Mouse (Mus musculus) liver, embryonic 12.5 days (tissue): Measurements from ENCODE around the gene Scrn2. TPM values are rescaled to one million over a fixed set of nuclear protein-coding genes. Genes with fewer than 3 reads are reported as not detected.

Source experiments
- ATAC-seq: fragments of 200-750 bp; cut with Nextera tagmentation; 2 replicates; pipeline ENCODE4 v1.8.0; 2017; ENCODE audit warnings: moderate number of reproducible peaks, mild to moderate bottlenecking, moderate library complexity
- H3K27ac ChIP-seq: fragments of 300-500 bp; sonication (generic); 2 replicates; pipeline ENCODE4 v1.5.1; 2016; ENCODE audit warnings: mild to moderate bottlenecking
- H3K27me3 ChIP-seq: fragments of 300-500 bp; sonication (generic); replicated peaks from 2 replicates; pipeline ENCODE4 v1.6.1; 2016; ENCODE audit warnings: mild to moderate bottlenecking, moderate library complexity
- H3K36me3 ChIP-seq: fragments of 300-500 bp; sonication (generic); 2 replicates; pipeline ENCODE4 v1.6.1; 2016; ENCODE audit warnings: mild to moderate bottlenecking, moderate library complexity
- H3K4me1 ChIP-seq: fragments of 300-500 bp; sonication (generic); 2 replicates; pipeline ENCODE4 v1.6.1; 2016
- H3K4me2 ChIP-seq: fragments of 300-500 bp; sonication (generic); 2 replicates; pipeline ENCODE4 v1.6.1; 2016; ENCODE audit warnings: mild to moderate bottlenecking, moderate library complexity
- H3K4me3 ChIP-seq: fragments of 300-500 bp; sonication (generic); 2 replicates; pipeline ENCODE4 v1.5.1; 2016; ENCODE audit warnings: mild to moderate bottlenecking, moderate library complexity
- H3K9ac ChIP-seq: fragments of 300-500 bp; sonication (generic); 2 replicates; pipeline ENCODE4 v1.6.1; 2016; ENCODE audit warnings: mild to moderate bottlenecking, moderate library complexity
- H3K9me3 ChIP-seq: fragments of 300-500 bp; sonication (generic); replicated peaks from 2 replicates; pipeline ENCODE4 v1.6.1; 2016; ENCODE audit warnings: mild to moderate bottlenecking, moderate library complexity
- WGBS: fragments of 180-500 bp; shearing (Covaris S2); methylation state at CpG from one replicate; pipeline ENCODE4 v1.1.7; 2016; ENCODE audit not compliant: insufficient replicate concordance; 5-methylcytosine and 5-hydroxymethylcytosine counted together
- polyA plus RNA-seq: library from polyadenylated mRNA; unstranded; fragments of >200 nt; fragmentation: Nextera tagmentation; extraction: Ambion mirVana; gene quantifications from 2 replicates; pipeline ENCODE4 v1.2.1, GENCODE M21; 2016

Scrn2 gene
- polyA plus RNA-seq, 1 experiment from 2014 or later, result 11.0 TPM

GRCm38 (mm10) chr11:97041022-97041899 is 11.5 kb downstream of the Scrn2 start, which contains the start of the genes Lrrc46 and Mrpl10:
Gene Lrrc46, minus strand, starts transcription at chr11:97041407.
Gene Mrpl10, plus strand, starts transcription at chr11:97041560.
- 2% methylated on average over 47 of the region's 48 CpGs for WGBS
- Histone ChIP-seq H3K4me2 (peak within 1 kb of the TSS; percentile 91), H3K9ac (peak within 1 kb of the TSS; percentile 85), H3K36me3 (peaks cover 29% of the 10 kb centered on the region), H3K4me1 (peaks cover 27% of the 10 kb centered on the region), H3K4me3 (peak within 1 kb of the TSS; percentile 90), H3K9me3 (no peaks in the 10 kb centered on the region), H3K27ac (peak within 1 kb of the TSS; percentile 80), H3K27me3 (no peaks in the 10 kb centered on the region)
- ATAC-seq, result peak; percentile 85

GRCm38 (mm10) chr11:97044902-97045301 is 15.2 kb downstream of the Scrn2 start:
- H3K4me2 ChIP-seq, result no peak overlapping the region
- H3K4me3 ChIP-seq, result no peak overlapping the region
- H3K9me3 ChIP-seq, result no peaks in the 10 kb centered on the region
- H3K9ac ChIP-seq, result no peak overlapping the region
- no peak overlapping the region for H3K27ac ChIP-seq
- peaks cover 28% of the 10 kb centered on the region for H3K4me1 ChIP-seq
- WGBS, result 81% methylated on average over 8 of the region's 8 CpGs
- no peak for ATAC-seq
- peaks cover 51% of the 10 kb centered on the region for H3K36me3 ChIP-seq
- no peaks in the 10 kb centered on the region for H3K27me3 ChIP-seq

- Histone ChIP-seq H3K36me3 (peaks cover 51% of the 10 kb centered on the region), H3K9me3 (no peaks in the 10 kb centered on the region), H3K4me3 (no peak overlapping the region), H3K9ac (no peak overlapping the region), H3K4me2 (no peak overlapping the region), H3K27me3 (no peaks in the 10 kb centered on the region), H3K4me1 (peaks cover 30% of the 10 kb centered on the region), H3K27ac (no peak overlapping the region)
- WGBS, result 75% methylated on average over 7 of the region's 7 CpGs
- ATAC-seq, result no peak
Measured at GRCm38 (mm10) chr11:97045861-97046260, 16.1 kb downstream of the Scrn2 start.

DNA sequence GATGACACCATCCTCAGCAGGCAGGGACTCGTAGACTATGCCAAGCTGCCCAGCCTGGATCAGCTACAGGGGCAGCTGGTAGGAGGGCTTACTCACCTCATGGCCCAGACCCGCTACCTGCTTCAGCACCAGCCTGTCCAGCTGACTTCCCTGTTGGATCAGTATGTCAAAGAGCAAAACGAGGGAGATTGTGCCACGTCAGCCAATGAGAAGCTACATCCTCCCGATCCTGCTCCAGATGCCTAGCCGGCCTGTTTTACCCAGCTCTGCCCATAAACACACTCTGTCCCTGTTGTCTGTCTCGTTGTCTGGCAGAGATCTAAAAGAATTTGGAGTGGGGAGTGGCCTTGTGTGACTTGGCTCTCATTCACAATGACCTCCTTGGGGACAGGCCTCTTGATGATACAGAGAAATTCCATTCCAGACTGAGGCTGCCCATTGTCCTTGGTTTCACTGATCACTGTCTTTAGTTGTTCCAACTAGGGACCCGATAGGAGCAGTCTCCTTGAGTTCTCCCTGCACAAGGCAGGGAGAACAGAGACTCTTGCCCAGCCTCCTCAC is 18.4 kb downstream of the Scrn2 start:
- H3K27ac ChIP-seq, result no peak overlapping the region
- H3K4me3 ChIP-seq, result no peak overlapping the region
- no peak for ATAC-seq
- H3K4me2 ChIP-seq, result no peak overlapping the region
- 80% methylated on average over 8 of the region's 8 CpGs for WGBS
- H3K36me3 ChIP-seq, result peaks cover 55% of the 10 kb centered on the region
- no peaks in the 10 kb centered on the region for H3K27me3 ChIP-seq
- peaks cover 33% of the 10 kb centered on the region for H3K4me1 ChIP-seq
- H3K9ac ChIP-seq, result no peak overlapping the region
- no peaks in the 10 kb centered on the region for H3K9me3 ChIP-seq

- peaks cover 53% of the 10 kb centered on the region for H3K36me3 ChIP-seq
- no peak overlapping the region for H3K4me3 ChIP-seq
- no peak for ATAC-seq
- no peaks in the 10 kb centered on the region for H3K9me3 ChIP-seq
- H3K4me2 ChIP-seq, result no peak overlapping the region
- H3K27ac ChIP-seq, result no peak overlapping the region
- peaks cover 30% of the 10 kb centered on the region for H3K4me1 ChIP-seq
- H3K27me3 ChIP-seq, result no peaks in the 10 kb centered on the region
- H3K9ac ChIP-seq, result 0 out of 2 replicates have a peak overlapping the region, but pooled peaks have one; percentile 83
- 81% methylated on average over 6 of the region's 6 CpGs for WGBS
Measured at GRCm38 (mm10) chr11:97049492-97050085, 19.9 kb downstream of the Scrn2 start.

GRCm38 (mm10) chr11:97050216-97050943 is 20.6 kb downstream of the Scrn2 start, which contains the start of gene Osbpl7:
Gene Osbpl7, plus strand, starts transcription at chr11:97050628.
- Histone ChIP-seq H3K27ac (peak within 1 kb of the TSS; percentile 74), H3K4me1 (peaks cover 30% of the 10 kb centered on the region), H3K9ac (peak within 1 kb of the TSS; percentile 83), H3K4me2 (peak within 1 kb of the TSS; percentile 81), H3K4me3 (peak within 1 kb of the TSS; percentile 69), H3K9me3 (no peaks in the 10 kb centered on the region), H3K36me3 (peaks cover 53% of the 10 kb centered on the region), H3K27me3 (no peaks in the 10 kb centered on the region)
- ATAC-seq, result peak; percentile 56
- 6% methylated on average over 18 of the region's 18 CpGs for WGBS

DNA sequence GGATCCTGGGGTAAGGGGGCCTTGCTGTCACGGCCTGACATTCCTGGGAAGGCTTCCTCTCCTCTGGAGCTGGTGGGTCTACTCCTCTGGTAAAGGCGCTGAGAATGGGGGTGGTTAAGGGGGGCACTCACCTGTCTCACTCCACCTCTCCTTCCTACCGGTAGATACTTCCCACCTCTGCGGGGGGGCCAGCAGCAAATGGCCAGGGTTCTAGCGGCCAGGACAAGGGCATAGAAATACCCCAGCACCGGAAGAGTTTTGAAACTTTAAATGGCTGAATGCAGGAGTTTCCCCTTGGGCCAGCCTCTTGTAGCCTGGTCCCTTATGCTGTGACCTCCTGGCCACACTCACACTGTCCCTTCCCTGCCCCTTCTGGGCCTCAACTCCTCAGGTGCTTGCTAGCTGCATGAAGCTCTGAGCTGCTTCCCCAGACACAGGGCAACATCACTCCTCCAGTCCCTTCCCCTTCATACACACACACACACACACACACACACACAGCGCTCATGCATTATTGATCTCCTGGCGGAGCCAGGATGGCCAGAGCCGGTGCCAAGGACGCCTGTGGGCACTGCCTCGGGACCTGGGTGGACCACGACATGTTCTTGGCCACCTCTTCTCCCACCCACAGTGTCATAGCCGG is 21.3 kb downstream of the Scrn2 start:
- peak overlapping the region; percentile 69 for H3K4me3 ChIP-seq
- ATAC-seq, result peak; percentile 28; the same call in 1 of the 2 replicates
- peaks cover 54% of the 10 kb centered on the region for H3K36me3 ChIP-seq
- no peaks in the 10 kb centered on the region for H3K9me3 ChIP-seq
- peaks cover 30% of the 10 kb centered on the region for H3K4me1 ChIP-seq
- peak overlapping the region; percentile 81 for H3K4me2 ChIP-seq
- no peaks in the 10 kb centered on the region for H3K27me3 ChIP-seq
- H3K27ac ChIP-seq, result peak overlapping the region; percentile 74
- 16% methylated on average over 13 of the region's 13 CpGs for whole genome bisulfite sequencing
- peak overlapping the region; percentile 83 for H3K9ac ChIP-seq

- H3K4me1 ChIP-seq, result peaks cover 30% of the 10 kb centered on the region
- no peaks in the 10 kb centered on the region for H3K27me3 ChIP-seq
- H3K4me2 ChIP-seq, result peak overlapping the region; percentile 81
- ATAC-seq, result peak; percentile 74
- WGBS, result 15% methylated on average over 11 of the region's 11 CpGs
- peak overlapping the region; percentile 83 for H3K9ac ChIP-seq
- H3K4me3 ChIP-seq, result peak overlapping the region; percentile 69
- H3K9me3 ChIP-seq, result no peaks in the 10 kb centered on the region
- H3K27ac ChIP-seq, result peak overlapping the region; percentile 74; the same call in 1 of the 2 replicates
- H3K36me3 ChIP-seq, result peaks cover 57% of the 10 kb centered on the region
Measured at GRCm38 (mm10) chr11:97052219-97052646, 22.5 kb downstream of the Scrn2 start.

GRCm38 (mm10) chr11:97063274-97063920 is 33.7 kb downstream of the Scrn2 start:
- H3K27me3 ChIP-seq, result no peaks in the 10 kb centered on the region
- H3K36me3 ChIP-seq, result peaks cover 62% of the 10 kb centered on the region
- ATAC-seq, result no peak
- 61% methylated on average over 9 of the region's 9 CpGs for WGBS
- H3K9ac ChIP-seq, result no peak overlapping the region
- H3K4me1 ChIP-seq, result peaks cover 6% of the 10 kb centered on the region
- H3K4me3 ChIP-seq, result no peak overlapping the region
- no peak overlapping the region for H3K27ac ChIP-seq
- no peak overlapping the region for H3K4me2 ChIP-seq
- H3K9me3 ChIP-seq, result no peaks in the 10 kb centered on the region

DNA sequence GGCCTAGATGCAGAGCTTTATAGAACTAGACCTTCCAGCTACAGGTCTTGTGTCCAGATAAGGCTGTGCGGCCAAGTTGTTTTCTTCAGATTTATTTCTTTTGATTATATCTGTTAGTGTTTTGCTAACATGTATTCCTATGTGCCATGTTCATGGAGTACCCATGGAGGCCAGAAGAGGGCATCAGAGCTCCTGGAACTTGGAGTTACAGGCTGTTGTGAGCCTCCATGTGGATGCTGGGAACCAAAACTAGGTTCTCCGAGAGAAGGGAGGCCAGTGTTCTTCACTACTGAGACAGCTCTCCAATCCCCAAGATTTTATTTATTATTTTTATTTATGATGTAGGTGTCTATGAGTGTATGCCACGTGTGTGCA is 34.2 kb downstream of the Scrn2 start:
- peaks cover 57% of the 10 kb centered on the region for H3K36me3 ChIP-seq
- ATAC-seq, result no peak
- WGBS, result 80% methylated on average over 3 of the region's 3 CpGs
- no peak overlapping the region for H3K4me3 ChIP-seq
- H3K27ac ChIP-seq, result no peak overlapping the region
- H3K9me3 ChIP-seq, result no peaks in the 10 kb centered on the region
- no peak overlapping the region for H3K9ac ChIP-seq
- no peaks in the 10 kb centered on the region for H3K27me3 ChIP-seq
- no peak overlapping the region for H3K4me2 ChIP-seq
- peaks cover 6% of the 10 kb centered on the region for H3K4me1 ChIP-seq
